Mouse (Mus musculus) kidney, postnatal 0 days (tissue): Measurements from ENCODE around the gene 3110082I17Rik. TPM values are rescaled to one million over a fixed set of nuclear protein-coding genes. Genes with fewer than 3 reads are reported as not detected.
A peak's percentile ranks its signal among the peaks of the same experiment; 100 is the strongest.

ENCODE experiments used
- ATAC-seq: fragments of 200-750 bp; cut with Nextera tagmentation; replicated peaks from 2 replicates; pipeline ENCODE4 v1.8.0; 2017; ENCODE audit warnings: low read depth, moderate number of reproducible peaks, moderate TSS enrichment, moderate library complexity; ENCODE audit not compliant: low FRiP score
- DNase-seq: peaks from one replicate; pipeline ENCODE4 v3.0.0-alpha.2; 2016; ENCODE audit warnings: low spot score
- H3K27ac ChIP-seq: fragments of 300-500 bp; sonication (generic); 2 replicates; pipeline ENCODE4 v1.5.1; 2014; ENCODE audit warnings: mild to moderate bottlenecking
- H3K27me3 ChIP-seq: fragments of 300-500 bp; sonication (generic); 2 replicates; pipeline ENCODE4 v1.6.1; 2014; ENCODE audit warnings: low read length, mixed read lengths; ENCODE audit not compliant: insufficient read depth
- H3K36me3 ChIP-seq: fragments of 300-500 bp; sonication (generic); 2 replicates; pipeline ENCODE4 v1.6.1; 2014; ENCODE audit warnings: low read length, mixed read lengths; ENCODE audit not compliant: insufficient read depth
- H3K4me1 ChIP-seq: fragments of 300-500 bp; sonication (generic); replicated peaks from 2 replicates; pipeline ENCODE4 v1.6.1; 2014; ENCODE audit warnings: antibody characterized with exemption, low read length, mixed read lengths; ENCODE audit not compliant: insufficient read depth
- H3K4me2 ChIP-seq: fragments of 300-500 bp; sonication (generic); 2 replicates; pipeline ENCODE4 v1.6.1; 2014; ENCODE audit warnings: mild to moderate bottlenecking, low read length, moderate library complexity, mixed read lengths
- H3K4me3 ChIP-seq: fragments of 300-500 bp; sonication (generic); replicated peaks from 2 replicates; pipeline ENCODE4 v1.5.1; 2014; ENCODE audit warnings: low read depth, low read length
- H3K9ac ChIP-seq: fragments of 300-500 bp; sonication (generic); 2 replicates; pipeline ENCODE4 v1.6.1; 2014; ENCODE audit warnings: low read depth, low read length
- H3K9me3 ChIP-seq: fragments of 300-500 bp; sonication (generic); replicated peaks from 2 replicates; pipeline ENCODE4 v1.6.1; 2016; ENCODE audit warnings: low read length, inconsistent platforms, mixed read lengths
- CTCF ChIP-seq: IDR thresholded peaks from 2 replicates; pipeline ENCODE4 v1.5.1; 2016; ENCODE audit warnings: antibody characterized with exemption, low read depth, mild to moderate bottlenecking, moderate library complexity
- WGBS: fragments of 180-500 bp; shearing (Covaris S2); extraction: QIAGEN DNeasy Blood & Tissue Kit; methylation state at CpG from one replicate; pipeline ENCODE4 v1.1.7; 2014; 5-methylcytosine and 5-hydroxymethylcytosine counted together
- polyA plus RNA-seq: library from polyadenylated mRNA; unstranded; fragments of >200 nt; fragmentation: Nextera tagmentation; extraction: Ambion mirVana; gene quantifications from 2 replicates; pipeline ENCODE4 v1.2.1, GENCODE M21; 2015

3110082I17Rik gene
- polyA plus RNA-seq, 1 experiment from 2014 or later = 25.6 TPM

DNA sequence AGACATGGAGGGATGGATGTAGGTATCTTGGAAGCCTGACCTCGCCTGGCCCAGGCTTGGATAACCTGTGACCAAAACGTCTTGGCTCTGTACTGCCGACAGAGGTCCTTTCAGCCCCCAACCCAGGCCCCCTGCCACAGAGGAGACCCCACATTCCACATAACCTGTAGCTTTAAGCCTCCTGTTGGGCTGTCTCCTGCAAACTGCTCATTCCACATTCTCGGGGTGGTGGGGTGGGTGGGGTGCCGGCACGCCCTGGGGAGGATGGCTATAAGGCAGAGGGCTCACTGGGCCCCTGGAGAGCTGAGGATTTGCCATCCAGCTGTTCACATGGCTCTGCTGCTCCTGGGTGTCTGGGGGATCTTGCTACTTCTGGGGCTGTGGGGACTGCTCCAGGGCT lies 108.0 kb downstream of the 3110082I17Rik start, which contains the start of gene Cyp2w1:
Cyp2w1 (plus strand) TSS at position 301 of the 400 bp plus-strand sequence.
- ATAC-seq (no peak), DNase-seq (no peak)
- Histone ChIP-seq H3K4me3 (no peak within 1 kb of the TSS), H3K27me3 (no peaks in the 10 kb centered on the region), H3K36me3 (no peaks in the 10 kb centered on the region), H3K27ac (no peak within 1 kb of the TSS), H3K4me2 (no peak within 1 kb of the TSS), H3K9me3 (no peaks in the 10 kb centered on the region), H3K4me1 (no peaks in the 10 kb centered on the region), H3K9ac (0 out of 2 replicates have a peak within 1 kb of the TSS, but pooled peaks have one; percentile 8)
- no peak for TF ChIP-seq CTCF
- WGBS = 59% methylated on average over 6 of the region's 6 CpGs

GRCm38 (mm10) chr5:139351628-139352027 lies 108.7 kb downstream of the 3110082I17Rik start:
- DNase-seq (no peak), ATAC-seq (no peak)
- 11% methylated on average over 8 of the region's 8 CpGs for WGBS
- Histone ChIP-seq H3K9me3 (no peaks in the 10 kb centered on the region), H3K27me3 (no peaks in the 10 kb centered on the region), H3K36me3 (no peaks in the 10 kb centered on the region), H3K4me3 (no peak overlapping the region), H3K27ac (no peak overlapping the region), H3K4me2 (no peak overlapping the region), H3K4me1 (no peaks in the 10 kb centered on the region), H3K9ac (0 out of 2 replicates have a peak overlapping the region, but pooled peaks have one; percentile 8)
- TF ChIP-seq CTCF = no peak

- Histone ChIP-seq H3K27me3 (no peaks in the 10 kb centered on the region), H3K4me3 (no peak within 1 kb of the TSS), H3K9me3 (no peaks in the 10 kb centered on the region), H3K4me1 (no peaks in the 10 kb centered on the region), H3K27ac (no peak within 1 kb of the TSS), H3K9ac (0 out of 2 replicates have a peak within 1 kb of the TSS, but pooled peaks have one; percentile 8), H3K4me2 (no peak within 1 kb of the TSS), H3K36me3 (no peaks in the 10 kb centered on the region)
- 38% methylated on average over 5 of the region's 5 CpGs for WGBS
- ATAC-seq (no peak), DNase-seq (no peak)
- no peak for TF ChIP-seq CTCF
Measured at GRCm38 (mm10) chr5:139351134-139351533, 109.2 kb downstream of the 3110082I17Rik start, which contains the start of gene Cox19. TSS of gene Cox19 (minus strand) at chr5:139351418.

- no peak for TF ChIP-seq CTCF
- Histone ChIP-seq H3K9me3 (no peaks in the 10 kb centered on the region), H3K9ac (no peak overlapping the region), H3K36me3 (no peaks in the 10 kb centered on the region), H3K4me3 (no peak overlapping the region), H3K4me2 (no peak overlapping the region), H3K27ac (no peak overlapping the region), H3K4me1 (peaks cover 5% of the 10 kb centered on the region; the same call in 1 of the 2 replicates), H3K27me3 (no peaks in the 10 kb centered on the region)
- no peak for ATAC-seq
- WGBS = 75% methylated on average over 6 of the region's 6 CpGs
- no peak for DNase-seq
Measured at GRCm38 (mm10) chr5:139349713-139350112, 110.6 kb downstream of the 3110082I17Rik start.

GRCm38 (mm10) chr5:139347225-139347624 lies 113.1 kb downstream of the 3110082I17Rik start:
- Histone ChIP-seq H3K4me1 (peaks cover 8% of the 10 kb centered on the region; the same call in 1 of the 2 replicates), H3K36me3 (peaks cover 2% of the 10 kb centered on the region; the same call in 1 of the 2 replicates), H3K4me2 (no peak overlapping the region), H3K27ac (peak overlapping the region; percentile 71), H3K27me3 (no peaks in the 10 kb centered on the region), H3K9ac (no peak overlapping the region), H3K9me3 (no peaks in the 10 kb centered on the region), H3K4me3 (no peak overlapping the region)
- no peak for TF ChIP-seq CTCF
- ATAC-seq = no peak
- no peak for DNase-seq
- 67% methylated on average over 1 of the region's 1 CpGs for WGBS

DNA sequence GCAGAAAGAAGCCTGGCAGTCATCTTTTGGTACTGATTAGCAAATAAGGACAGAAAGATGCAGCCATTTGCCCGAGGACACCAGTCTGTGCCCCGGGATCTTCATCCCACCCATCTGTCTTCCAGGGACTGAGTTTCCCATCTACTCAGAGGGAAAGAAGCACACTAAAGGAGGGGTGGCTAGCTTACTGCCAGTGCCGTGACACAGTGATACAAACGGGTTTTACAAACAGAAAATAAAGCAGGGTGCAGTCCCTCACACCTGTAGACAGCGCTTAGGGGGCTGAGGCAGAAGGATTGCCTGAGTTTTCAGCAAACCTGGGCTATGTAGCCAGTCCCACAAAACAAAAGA lies 115.0 kb downstream of the 3110082I17Rik start:
- peak overlapping the region; percentile 96; the same call in 1 of the 2 replicates for H3K9ac ChIP-seq

More for the DNA sequence above, 115.0 kb downstream of the 3110082I17Rik start:
- no peak for TF ChIP-seq CTCF
- peak overlapping the region; percentile 96 for H3K4me2 ChIP-seq
- no peaks in the 10 kb centered on the region for H3K9me3 ChIP-seq
- peak overlapping the region; percentile 91 for H3K4me3 ChIP-seq
- H3K27ac ChIP-seq = peak overlapping the region; percentile 72
- WGBS = 7% methylated on average over 5 of the region's 5 CpGs
- ATAC-seq (peak; percentile 15; the same call in 1 of the 2 replicates), DNase-seq (no peak)
- H3K4me1 ChIP-seq = peaks cover 8% of the 10 kb centered on the region; the same call in 1 of the 2 replicates
- H3K27me3 ChIP-seq = no peaks in the 10 kb centered on the region
- peaks cover 14% of the 10 kb centered on the region; the same call in 1 of the 2 replicates for H3K36me3 ChIP-seq
